Mouse (Mus musculus): ENCODE data around the gene C2cd3. TPM values are rescaled to one million over a fixed set of nuclear protein-coding genes. Genes with fewer than 3 reads are reported as not detected.

C2cd3 gene
- polyA plus RNA-seq, 1 experiment from 2014 or later = 13.2 TPM

- no peaks in the 10 kb centered on the region for H3K4me1 ChIP-seq (ENCODE audit: control insufficient read depth, insufficient read depth, low read depth, low read length)
- no peaks in the 10 kb centered on the region for H3K27me3 ChIP-seq (replicated peaks; ENCODE audit: control insufficient read depth, insufficient read depth, low read length)
- no peak for ATAC-seq
- no peak overlapping the region for H3K4me3 ChIP-seq (ENCODE audit: low read length)
- 89% methylated on average over 1 of the region's 1 CpGs for WGBS
- H3K9ac ChIP-seq (ENCODE audit: low read depth, low read length) = no peak overlapping the region
- no peaks in the 10 kb centered on the region for H3K9me3 ChIP-seq (ENCODE audit: control insufficient read depth, low read length)
- H3K27ac ChIP-seq (ENCODE audit: low read depth, low read length) = no peak overlapping the region
- H3K4me2 ChIP-seq (ENCODE audit: low read length) = no peak overlapping the region
- H3K36me3 ChIP-seq (ENCODE audit: control insufficient read depth, insufficient read depth, low read length) = peaks cover 3% of the 10 kb centered on the region; the same call in 1 of the 2 replicates
Measured at GRCm38 (mm10) chr7:100356768-100357167, 15.3 kb upstream of the C2cd3 start.

GRCm38 (mm10) chr7:100357856-100358255 lies 14.2 kb upstream of the C2cd3 start:
- Histone ChIP-seq H3K27me3 (replicated peaks; ENCODE audit: control insufficient read depth, insufficient read depth, low read length) (no peaks in the 10 kb centered on the region), H3K9ac (ENCODE audit: low read depth, low read length) (no peak overlapping the region), H3K4me3 (ENCODE audit: low read length) (no peak overlapping the region), H3K4me2 (ENCODE audit: low read length) (no peak overlapping the region), H3K36me3 (ENCODE audit: control insufficient read depth, insufficient read depth, low read length) (peaks cover 3% of the 10 kb centered on the region; the same call in 1 of the 2 replicates), H3K9me3 (ENCODE audit: control insufficient read depth, low read length) (no peaks in the 10 kb centered on the region), H3K27ac (ENCODE audit: low read depth, low read length) (no peak overlapping the region), H3K4me1 (ENCODE audit: control insufficient read depth, insufficient read depth, low read depth, low read length) (no peaks in the 10 kb centered on the region)
- ATAC-seq = no peak

- Histone ChIP-seq H3K27ac (ENCODE audit: low read depth, low read length) (no peak overlapping the region), H3K9me3 (ENCODE audit: control insufficient read depth, low read length) (no peaks in the 10 kb centered on the region), H3K9ac (ENCODE audit: low read depth, low read length) (no peak overlapping the region), H3K4me2 (ENCODE audit: low read length) (no peak overlapping the region), H3K4me1 (ENCODE audit: control insufficient read depth, insufficient read depth, low read depth, low read length) (no peaks in the 10 kb centered on the region), H3K36me3 (ENCODE audit: control insufficient read depth, insufficient read depth, low read length) (no peaks in the 10 kb centered on the region), H3K27me3 (replicated peaks; ENCODE audit: control insufficient read depth, insufficient read depth, low read length) (no peaks in the 10 kb centered on the region), H3K4me3 (ENCODE audit: low read length) (no peak overlapping the region)
- 96% methylated on average over 2 of the region's 2 CpGs for WGBS
- ATAC-seq = no peak
Measured at GRCm38 (mm10) chr7:100363162-100363561, 8.9 kb upstream of the C2cd3 start.

GRCm38 (mm10) chr7:100364888-100365287 lies 7.1 kb upstream of the C2cd3 start:
- no peak overlapping the region for H3K4me2 ChIP-seq (ENCODE audit: low read length)
- no peaks in the 10 kb centered on the region for H3K9me3 ChIP-seq (ENCODE audit: control insufficient read depth, low read length)
- H3K4me1 ChIP-seq (ENCODE audit: control insufficient read depth, insufficient read depth, low read depth, low read length) = peaks cover 8% of the 10 kb centered on the region
- H3K27me3 ChIP-seq (replicated peaks; ENCODE audit: control insufficient read depth, insufficient read depth, low read length) = no peaks in the 10 kb centered on the region
- H3K36me3 ChIP-seq (ENCODE audit: control insufficient read depth, insufficient read depth, low read length) = no peaks in the 10 kb centered on the region
- no peak for ATAC-seq
- no peak overlapping the region for H3K27ac ChIP-seq (ENCODE audit: low read depth, low read length)
- WGBS = 65% methylated on average over 6 of the region's 6 CpGs
- H3K9ac ChIP-seq (ENCODE audit: low read depth, low read length) = no peak overlapping the region
- no peak overlapping the region for H3K4me3 ChIP-seq (ENCODE audit: low read length)

GRCm38 (mm10) chr7:100372452-100372980 lies 483 bp downstream of the C2cd3 start:
- H3K4me2 ChIP-seq (ENCODE audit: low read length) = peak overlapping the region; percentile 60
- H3K9ac ChIP-seq (ENCODE audit: low read depth, low read length) = peak overlapping the region; percentile 57
- no peak for ATAC-seq
- H3K4me1 ChIP-seq (ENCODE audit: control insufficient read depth, insufficient read depth, low read depth, low read length) = peaks cover 20% of the 10 kb centered on the region
- peaks cover 9% of the 10 kb centered on the region; the same call in 1 of the 2 replicates for H3K36me3 ChIP-seq (ENCODE audit: control insufficient read depth, insufficient read depth, low read length)
- no peaks in the 10 kb centered on the region for H3K27me3 ChIP-seq (replicated peaks; ENCODE audit: control insufficient read depth, insufficient read depth, low read length)
- H3K4me3 ChIP-seq (ENCODE audit: low read length) = peak overlapping the region; percentile 87
- H3K9me3 ChIP-seq (ENCODE audit: control insufficient read depth, low read length) = no peaks in the 10 kb centered on the region
- peak overlapping the region; percentile 71 for H3K27ac ChIP-seq (ENCODE audit: low read depth, low read length)
- 7% methylated on average over 17 of the region's 17 CpGs for WGBS

- Histone ChIP-seq H3K9ac (ENCODE audit: low read depth, low read length) (no peak overlapping the region), H3K4me1 (ENCODE audit: control insufficient read depth, insufficient read depth, low read depth, low read length) (no peaks in the 10 kb centered on the region), H3K4me2 (ENCODE audit: low read length) (no peak overlapping the region), H3K27ac (ENCODE audit: low read depth, low read length) (no peak overlapping the region), H3K27me3 (replicated peaks; ENCODE audit: control insufficient read depth, insufficient read depth, low read length) (no peaks in the 10 kb centered on the region), H3K36me3 (ENCODE audit: control insufficient read depth, insufficient read depth, low read length) (peaks cover 16% of the 10 kb centered on the region), H3K9me3 (ENCODE audit: control insufficient read depth, low read length) (no peaks in the 10 kb centered on the region), H3K4me3 (ENCODE audit: low read length) (no peak overlapping the region)
- no peak for ATAC-seq
- WGBS = 91% methylated on average over 2 of the region's 2 CpGs
Measured at GRCm38 (mm10) chr7:100378257-100378656, 6.2 kb downstream of the C2cd3 start.

GRCm38 (mm10) chr7:100381161-100381560 lies 9.1 kb downstream of the C2cd3 start:
- Histone ChIP-seq H3K9me3 (ENCODE audit: control insufficient read depth, low read length) (no peaks in the 10 kb centered on the region), H3K27ac (ENCODE audit: low read depth, low read length) (no peak overlapping the region), H3K9ac (ENCODE audit: low read depth, low read length) (no peak overlapping the region), H3K4me1 (ENCODE audit: control insufficient read depth, insufficient read depth, low read depth, low read length) (no peaks in the 10 kb centered on the region), H3K27me3 (replicated peaks; ENCODE audit: control insufficient read depth, insufficient read depth, low read length) (no peaks in the 10 kb centered on the region), H3K36me3 (ENCODE audit: control insufficient read depth, insufficient read depth, low read length) (peaks cover 10% of the 10 kb centered on the region; the same call in 1 of the 2 replicates), H3K4me2 (ENCODE audit: low read length) (no peak overlapping the region), H3K4me3 (ENCODE audit: low read length) (no peak overlapping the region)
- ATAC-seq = no peak

GRCm38 (mm10) chr7:100383207-100383606 lies 11.2 kb downstream of the C2cd3 start:
- ATAC-seq = no peak
- Histone ChIP-seq H3K36me3 (ENCODE audit: control insufficient read depth, insufficient read depth, low read length) (peaks cover 10% of the 10 kb centered on the region; the same call in 1 of the 2 replicates), H3K9ac (ENCODE audit: low read depth, low read length) (no peak overlapping the region), H3K27ac (ENCODE audit: low read depth, low read length) (no peak overlapping the region), H3K4me1 (ENCODE audit: control insufficient read depth, insufficient read depth, low read depth, low read length) (no peaks in the 10 kb centered on the region), H3K27me3 (replicated peaks; ENCODE audit: control insufficient read depth, insufficient read depth, low read length) (no peaks in the 10 kb centered on the region), H3K4me2 (ENCODE audit: low read length) (no peak overlapping the region), H3K9me3 (ENCODE audit: control insufficient read depth, low read length) (no peaks in the 10 kb centered on the region), H3K4me3 (ENCODE audit: low read length) (no peak overlapping the region)
- WGBS = 88% methylated on average over 2 of the region's 2 CpGs

GRCm38 (mm10) chr7:100388174-100388573 lies 16.1 kb downstream of the C2cd3 start:
- Histone ChIP-seq H3K9ac (ENCODE audit: low read depth, low read length) (no peak overlapping the region), H3K4me3 (ENCODE audit: low read length) (no peak overlapping the region), H3K4me1 (ENCODE audit: control insufficient read depth, insufficient read depth, low read depth, low read length) (no peaks in the 10 kb centered on the region), H3K9me3 (ENCODE audit: control insufficient read depth, low read length) (no peaks in the 10 kb centered on the region), H3K27me3 (replicated peaks; ENCODE audit: control insufficient read depth, insufficient read depth, low read length) (no peaks in the 10 kb centered on the region), H3K27ac (ENCODE audit: low read depth, low read length) (no peak overlapping the region), H3K4me2 (ENCODE audit: low read length) (no peak overlapping the region), H3K36me3 (ENCODE audit: control insufficient read depth, insufficient read depth, low read length) (peaks cover 24% of the 10 kb centered on the region)
- WGBS = 91% methylated on average over 2 of the region's 2 CpGs
- no peak for ATAC-seq

GRCm38 (mm10) chr7:100390166-100390565 lies 18.1 kb downstream of the C2cd3 start:
- Histone ChIP-seq H3K9me3 (ENCODE audit: control insufficient read depth, low read length) (no peaks in the 10 kb centered on the region), H3K4me2 (ENCODE audit: low read length) (no peak overlapping the region), H3K4me1 (ENCODE audit: control insufficient read depth, insufficient read depth, low read depth, low read length) (no peaks in the 10 kb centered on the region), H3K9ac (ENCODE audit: low read depth, low read length) (no peak overlapping the region), H3K27ac (ENCODE audit: low read depth, low read length) (no peak overlapping the region), H3K27me3 (replicated peaks; ENCODE audit: control insufficient read depth, insufficient read depth, low read length) (no peaks in the 10 kb centered on the region), H3K36me3 (ENCODE audit: control insufficient read depth, insufficient read depth, low read length) (peaks cover 24% of the 10 kb centered on the region), H3K4me3 (ENCODE audit: low read length) (no peak overlapping the region)
- ATAC-seq = no peak
- 89% methylated on average over 8 of the region's 8 CpGs for WGBS
